27 mouse cellular contexts compared by ENCODE assay signal in genomic region chr2:135833743-135834142, GRCm38 (mm10).
"Had no signal": no experiment of that assay in that cellular context is flagged by ENCODE, and none has a peak within 500 bp of the region (broad histone marks: within the 10 kb centered on the region; RNA-seq: fewer than 3 reads in every experiment).

No protein-coding gene starts in this region.

- H3K27me3 ChIP-seq: heart, embryonic 12.5 days; hindbrain, embryonic 12.5 days; intestine, embryonic 15.5 days; limb, embryonic 13.5 days; limb, embryonic 15.5 days; liver, embryonic 12.5 days had no signal

- H3K4me2 ChIP-seq: heart, embryonic 12.5 days; hindbrain, embryonic 12.5 days; hindbrain, embryonic 14.5 days; intestine, embryonic 15.5 days; limb, embryonic 13.5 days; limb, embryonic 15.5 days; liver, embryonic 12.5 days had no signal

- H3K36me3 ChIP-seq: heart, embryonic 10.5 days; heart, embryonic 12.5 days; hindbrain, embryonic 10.5 days; hindbrain, embryonic 12.5 days; intestine, embryonic 15.5 days; limb, embryonic 13.5 days; limb, embryonic 15.5 days; liver, embryonic 12.5 days had no signal

- H3K9ac ChIP-seq: heart, embryonic 12.5 days; hindbrain, embryonic 12.5 days; hindbrain, embryonic 14.5 days; intestine, embryonic 15.5 days; limb, embryonic 13.5 days; limb, embryonic 15.5 days; liver, embryonic 12.5 days; liver, embryonic 14.5 days had no signal

- H3K4me1 ChIP-seq: hindbrain, embryonic 10.5 days; hindbrain, embryonic 12.5 days; intestine, embryonic 15.5 days; limb, embryonic 15.5 days had no signal

- H3K4me3 ChIP-seq: gastrocnemius, adult 2 months; heart, embryonic 10.5 days; heart, embryonic 12.5 days; hindbrain, embryonic 10.5 days; hindbrain, embryonic 12.5 days; intestine, embryonic 15.5 days; limb, embryonic 13.5 days; limb, embryonic 15.5 days; liver, embryonic 12.5 days had no signal

- H3K27ac ChIP-seq: gastrocnemius, adult 2 months; heart, embryonic 10.5 days; hindbrain, embryonic 10.5 days; hindbrain, embryonic 12.5 days; hindbrain, embryonic 14.5 days; intestine, embryonic 15.5 days; limb, embryonic 13.5 days; limb, embryonic 15.5 days; liver, embryonic 12.5 days; liver, embryonic 14.5 days had no signal

- H3K9me3 ChIP-seq: heart, embryonic 10.5 days; heart, embryonic 12.5 days; hindbrain, embryonic 10.5 days; hindbrain, embryonic 12.5 days; intestine, embryonic 15.5 days; limb, embryonic 13.5 days; limb, embryonic 15.5 days; liver, embryonic 12.5 days had no signal

- ATAC-seq: hindbrain, embryonic 16.5 days; inflammation-experienced regulatory T-cells, adult 6 months; intestine, embryonic 15.5 days; intestine, postnatal 0 days; liver, embryonic 12.5 days had no signal

- DNase-seq: gastrocnemius, adult 2 months; gastrocnemius, postnatal 10 days; gastrocnemius, postnatal 25 days; heart, adult 18-20 months; heart, postnatal 10 days; heart, postnatal 4 days; kidney, adult 18-20 months; kidney, adult 8-10 months; kidney, postnatal 10 days; kidney, postnatal 25 days; kidney, postnatal 4 days; layer of hippocampus, adult 9-11 months; layer of hippocampus, postnatal 36 days; left cerebral cortex, postnatal 4 days had no signal
